ENCODE assay signal across 8 mouse cellular contexts in the genomic region with DNA sequence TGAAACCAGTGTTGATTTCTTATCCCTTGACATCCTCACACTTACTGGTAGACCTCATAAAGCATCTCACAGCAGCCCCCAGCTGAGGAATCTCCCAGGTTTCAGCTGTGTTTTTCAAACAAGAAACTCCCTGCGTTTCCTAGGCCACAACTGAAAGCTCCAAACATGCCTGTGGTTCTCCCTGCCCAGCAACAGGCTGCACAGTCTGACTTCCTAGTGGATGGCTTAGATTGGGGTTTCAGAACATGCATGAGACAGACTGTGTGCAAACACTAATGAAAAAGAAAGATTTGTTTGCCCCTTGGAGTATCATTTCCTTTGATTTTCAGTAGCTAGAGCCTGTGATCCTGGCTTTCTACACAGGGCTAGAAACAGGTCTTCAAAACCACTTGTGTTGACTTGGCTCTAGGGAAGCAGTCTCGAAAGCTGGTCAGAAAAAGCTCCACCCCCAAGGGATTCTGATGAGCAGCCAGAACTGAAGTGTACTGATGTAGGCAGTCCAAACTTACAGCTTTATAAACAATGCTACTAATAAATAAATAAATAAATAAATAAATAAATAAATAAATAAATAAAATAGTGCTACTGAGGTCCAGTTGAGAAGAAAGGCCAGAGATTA. TPM values are rescaled to one million over a fixed set of nuclear protein-coding genes. Genes with fewer than 3 reads are reported as not detected.
A peak's percentile ranks its signal among the peaks of the same experiment; 100 is the strongest.
DNase-seq lines count a peak whose midpoint lies in the region; ATAC-seq and TF ChIP-seq lines count a peak whose summit lies in the region.

A gene (minus strand): TSS at position 68 of the 619 bp plus-strand sequence.

- no peaks in the 10 kb centered on the region for H3K36me3 ChIP-seq in intestine, embryonic 16.5 days (ENCODE audit: control insufficient read depth, insufficient read depth, low read length)
- H3K36me3 ChIP-seq in myocyte (ENCODE audit: control insufficient read depth, insufficient read depth) = no peaks in the 10 kb centered on the region

- ATAC-seq in Patski = no peak
- no peak for ATAC-seq in intestine, embryonic 16.5 days

- WGBS in intestine, embryonic 16.5 days = 68% methylated on average over 2 of the region's 2 CpGs

- peak; percentile 73 for DNase-seq in heart, adult 11 months
- DNase-seq in heart, adult 9 months (ENCODE audit: low spot score in 2 of 2) = no peak
- DNase-seq in Patski (ENCODE audit: low read depth, low spot score) (no peak), MN1 (ENCODE audit: low spot score) (no peak)
- DNase-seq in gastrocnemius, postnatal 4 days (ENCODE audit: low spot score in 2 of 2) = no peak
- DNase-seq in urinary bladder, postnatal 25 days (ENCODE audit: low spot score) = no peak

- POLR2A ChIA-PET in Patski (lab: Charles Lee) = interaction anchor here (0.6 kb wide), 1 partner anchor 50 kb away, joined by 3 read pairs; no protein-coding TSS in a partner anchor

- 0 out of 2 replicates have a peak, but pooled peaks cover 2% of the 10 kb centered on the region for H3K4me1 ChIP-seq in intestine, embryonic 16.5 days (ENCODE audit: control insufficient read depth, insufficient read depth, low read length)

- no peak within 1 kb of the TSS for H3K9ac ChIP-seq in intestine, embryonic 16.5 days (ENCODE audit: low read depth, low read length)

- no peaks in the 10 kb centered on the region for H3K27me3 ChIP-seq in Patski
- H3K27me3 ChIP-seq in intestine, embryonic 16.5 days (replicated peaks; ENCODE audit: control insufficient read depth, insufficient read depth, low read length) = no peaks in the 10 kb centered on the region
- H3K27me3 ChIP-seq in myocyte (ENCODE audit: control insufficient read depth, insufficient read depth, insufficient read length) = no peaks in the 10 kb centered on the region

- TF ChIP-seq POLR2A in myocyte (IDR thresholded peaks at IDR 0.05; ENCODE audit: insufficient read length, low read depth) = no peak

- TF ChIP-seq CTCF in Patski (IDR thresholded peaks at IDR 0.05) = no peak

- no peak within 1 kb of the TSS for H3K4me2 ChIP-seq in intestine, embryonic 16.5 days (ENCODE audit: low read depth, low read length)
- peak within 1 kb of the TSS; percentile 78 for H3K4me2 ChIP-seq in myocyte (ENCODE audit: low read depth)

- H3K9me3 ChIP-seq in intestine, embryonic 16.5 days (ENCODE audit: control insufficient read depth, low read length) = no peaks in the 10 kb centered on the region

- H3K79me2 ChIP-seq in myocyte (ENCODE audit: control insufficient read depth, insufficient read depth) = no peaks in the 10 kb centered on the region

- H3K4me3 ChIP-seq in intestine, embryonic 16.5 days (ENCODE audit: low read length) = no peak within 1 kb of the TSS
- H3K4me3 ChIP-seq in myocyte = no peak within 1 kb of the TSS

- no peak within 1 kb of the TSS for H3ac ChIP-seq in myocyte (ENCODE audit: control insufficient read depth, insufficient read length)

- CTCF ChIA-PET in Patski (lab: Charles Lee) = interaction anchor here (0.8 to 2.2 kb wide), 4 partner anchors 8 to 857 kb away, joined by 3 to 5 read pairs (median 4); no protein-coding TSS in a partner anchor

- in situ Hi-C loops in Patski (cut with MboI; ENCODE audit: low pct_unique_long_range_greater_than_20kb) = no loop called here

- H3K27ac ChIP-seq in intestine, embryonic 16.5 days (ENCODE audit: low read length) = no peak within 1 kb of the TSS

TF ChIP-seq in myocyte, 11 proteins besides CTCF, POLR2A, EP300 and RAD21:
- TF ChIP-seq TCF12 (IDR thresholded peaks at IDR 0.05; ENCODE audit: insufficient read depth, poor library complexity, severe bottlenecking) (no peak), REST (IDR thresholded peaks at IDR 0.05; ENCODE audit: insufficient read depth, insufficient read length) (no peak), TCF3 (IDR thresholded peaks at IDR 0.05; ENCODE audit: insufficient read length, low read depth) (no peak), CEBPB (IDR thresholded peaks at IDR 0.05; ENCODE audit: insufficient read depth, poor library complexity, severe bottlenecking) (no peak), SRF (IDR thresholded peaks at IDR 0.05; ENCODE audit: control insufficient read depth, insufficient read length, low read depth) (no peak), E2F4 (IDR thresholded peaks at IDR 0.05; ENCODE audit: insufficient read depth) (no peak)

RNA-seq across cellular contexts. Expression of the gene that starts here (rescaled TPM):
- polyA plus RNA-seq in Patski (2021) (126 TPM), myocyte (2012; fragmentation: generic; extraction: Trizol) (119 TPM)
- total RNA-seq in gastrocnemius, postnatal 4 days (2021) = 10 to 100 TPM; 48.9 to 58.0 TPM
- 68.3 and 68.4 TPM in 2 replicates for polyA plus RNA-seq in intestine, embryonic 16.5 days (2015; fragmentation: Nextera tagmentation; extraction: Ambion mirVana)
